ENCODE assay signal across 10 mouse cellular contexts in genomic region chr14:124195331-124195730, GRCm38 (mm10).
DNase-seq lines count a peak whose midpoint lies in the region; ATAC-seq and TF ChIP-seq lines count a peak whose summit lies in the region.
"Had no signal": no experiment of that assay in that cellular context is flagged by ENCODE, and none has a peak within 500 bp of the region (broad histone marks: within the 10 kb centered on the region; RNA-seq: fewer than 3 reads in every experiment).

No protein-coding gene starts in this region.

- WGBS in heart, embryonic 10.5 days, result 25% methylated on average over 10 of the region's 10 CpGs
- WGBS in midbrain, postnatal 0 days, result 33% methylated on average over 10 of the region's 10 CpGs

- peaks cover 31% of the 10 kb centered on the region for H3K27me3 ChIP-seq in heart, embryonic 10.5 days (ENCODE audit: insufficient read depth, poor library complexity, severe bottlenecking)
- no peaks in the 10 kb centered on the region for H3K27me3 ChIP-seq in midbrain, postnatal 0 days (ENCODE audit: insufficient read depth, low read length)

- peak; percentile 75 for DNase-seq in heart, embryonic 10.5 days (ENCODE audit: low spot score)
- DNase-seq in heart, adult 11 months, result no peak
- DNase-seq in MEL-GATA-1-ER (ENCODE audit: extremely low read depth, low read depth), result peak; percentile 2
- peak; percentile 18 for DNase-seq in forelimb bud, embryonic 11.5 days (ENCODE audit: low read depth, low spot score)
- DNase-seq in midbrain, postnatal 0 days (ENCODE audit: low spot score), result no peak
- DNase-seq in spleen, postnatal 4 days (ENCODE audit: low spot score in 2 of 2), result no peak
- DNase-seq in adrenal gland, adult 8-10 months, result no peak
- no peak for DNase-seq in gastrocnemius, postnatal 14 days
- DNase-seq: lung, adult 18-20 months had no signal

- no peaks in the 10 kb centered on the region for H3K36me3 ChIP-seq in heart, embryonic 10.5 days
- H3K36me3 ChIP-seq in midbrain, postnatal 0 days (ENCODE audit: insufficient read depth, low read length), result no peaks in the 10 kb centered on the region
- H3K36me3 ChIP-seq: heart, embryonic 15.5 days had no signal

- no peak overlapping the region for H3K9ac ChIP-seq in midbrain, postnatal 0 days (replicated peaks; ENCODE audit: low read length, poor library complexity, severe bottlenecking)
- H3K9ac ChIP-seq: heart, embryonic 15.5 days had no signal

- no peak overlapping the region for H3K27ac ChIP-seq in heart, embryonic 10.5 days
- H3K27ac ChIP-seq in midbrain, postnatal 0 days (ENCODE audit: low read depth, low read length), result no peak overlapping the region
- H3K27ac ChIP-seq: heart, embryonic 15.5 days had no signal

- peak overlapping the region; percentile 23 for H3K4me2 ChIP-seq in midbrain, postnatal 0 days (ENCODE audit: low read depth, low read length, poor library complexity, severe bottlenecking)
- H3K4me2 ChIP-seq: heart, embryonic 15.5 days had no signal

- intact Hi-C loops in gastrocnemius, postnatal 14 days (cut with DNase I; ENCODE audit: low total_unique reads), result no loop called here

- no peak for TF ChIP-seq CTCF in midbrain, postnatal 0 days (IDR thresholded peaks at IDR 0.05)

- peaks cover 11% of the 10 kb centered on the region; the same call in 1 of the 2 replicates for H3K4me1 ChIP-seq in heart, embryonic 10.5 days
- 0 out of 2 replicates have a peak, but pooled peaks cover 3% of the 10 kb centered on the region for H3K4me1 ChIP-seq in midbrain, postnatal 0 days (ENCODE audit: insufficient read depth, low read length)

- no peaks in the 10 kb centered on the region for H3K9me3 ChIP-seq in heart, embryonic 10.5 days
- H3K9me3 ChIP-seq in midbrain, postnatal 0 days (ENCODE audit: low read length), result no peaks in the 10 kb centered on the region
- H3K9me3 ChIP-seq: heart, embryonic 15.5 days had no signal

- no peak for ATAC-seq in midbrain, postnatal 0 days (ENCODE audit: low FRiP score)

- H3K4me3 ChIP-seq in heart, embryonic 10.5 days, result no peak overlapping the region
- H3K4me3 ChIP-seq in midbrain, postnatal 0 days (ENCODE audit: low read depth, low read length), result peak overlapping the region; percentile 6; the same call in 1 of the 2 replicates
- H3K4me3 ChIP-seq: heart, embryonic 15.5 days had no signal

Comparison
In these comparisons a context has a peak if more than half of its experiments do, and no peak if none do; other contexts are left out.
1. DNase-seq: peak in heart, embryonic 10.5 days (single experiment), MEL-GATA-1-ER (single experiment) and forelimb bud, embryonic 11.5 days (single experiment); none in heart, adult 11 months (single experiment), midbrain, postnatal 0 days (single experiment), spleen, postnatal 4 days (0 of 2), adrenal gland, adult 8-10 months (single experiment) and gastrocnemius, postnatal 14 days (single experiment).